Comparison of ENCODE assay signal across 7 mouse cellular contexts in genomic region chr15:100041267-100042047, GRCm38 (mm10). TPM values are rescaled to one million over a fixed set of nuclear protein-coding genes. Genes with fewer than 3 reads are reported as not detected.
A peak's percentile ranks its signal among the peaks of the same experiment; 100 is the strongest.
DNase-seq lines count a peak whose midpoint lies in the region; ATAC-seq and TF ChIP-seq lines count a peak whose summit lies in the region.

No protein-coding gene starts in this region.

- intact Hi-C loops in gastrocnemius, postnatal 36 days (cut with DNase I): no loop called here

- no peaks in the 10 kb centered on the region for H3K36me3 ChIP-seq in embryonic facial prominence, embryonic 13.5 days
- H3K36me3 ChIP-seq in intestine, embryonic 16.5 days (ENCODE audit: control insufficient read depth, insufficient read depth, low read length): no peaks in the 10 kb centered on the region
- no peaks in the 10 kb centered on the region for H3K36me3 ChIP-seq in myocyte (ENCODE audit: control insufficient read depth, insufficient read depth)

- no peak overlapping the region for H3ac ChIP-seq in myocyte (ENCODE audit: control insufficient read depth, insufficient read length)

- peak overlapping the region; percentile 93; the same call in 1 of the 2 replicates for H3K4me3 ChIP-seq in embryonic facial prominence, embryonic 13.5 days
- no peak overlapping the region for H3K4me3 ChIP-seq in intestine, embryonic 16.5 days (ENCODE audit: low read length)
- H3K4me3 ChIP-seq in myocyte: no peak overlapping the region

- H3K4me1 ChIP-seq in embryonic facial prominence, embryonic 13.5 days: peaks cover 37% of the 10 kb centered on the region
- H3K4me1 ChIP-seq in intestine, embryonic 16.5 days (ENCODE audit: control insufficient read depth, insufficient read depth, low read length): peaks cover 28% of the 10 kb centered on the region

- no peak for ATAC-seq in embryonic facial prominence, embryonic 13.5 days (ENCODE audit: insufficient number of reproducible peaks, insufficient read depth, low FRiP score, low TSS enrichment, low read depth)
- ATAC-seq in intestine, embryonic 16.5 days: 0 out of 2 replicates have a peak, but pooled peaks have one; percentile 5

- 0 out of 2 replicates have a peak, but pooled peaks cover 3% of the 10 kb centered on the region for H3K27me3 ChIP-seq in embryonic facial prominence, embryonic 13.5 days
- no peaks in the 10 kb centered on the region for H3K27me3 ChIP-seq in intestine, embryonic 16.5 days (replicated peaks; ENCODE audit: control insufficient read depth, insufficient read depth, low read length)
- no peaks in the 10 kb centered on the region for H3K27me3 ChIP-seq in myocyte (ENCODE audit: control insufficient read depth, insufficient read depth, insufficient read length)

- H3K9ac ChIP-seq in embryonic facial prominence, embryonic 13.5 days: peak overlapping the region; percentile 36; the same call in 1 of the 2 replicates
- peak overlapping the region; percentile 35; the same call in 1 of the 2 replicates for H3K9ac ChIP-seq in intestine, embryonic 16.5 days (ENCODE audit: low read depth, low read length)

- no peak for TF ChIP-seq POLR2A in myocyte (IDR thresholded peaks at IDR 0.05; ENCODE audit: insufficient read length, low read depth)

- H3K4me2 ChIP-seq in embryonic facial prominence, embryonic 13.5 days: peak overlapping the region; percentile 86
- H3K4me2 ChIP-seq in intestine, embryonic 16.5 days (ENCODE audit: low read depth, low read length): peak overlapping the region; percentile 30
- H3K4me2 ChIP-seq in myocyte (ENCODE audit: low read depth): no peak overlapping the region

- peak overlapping the region; percentile 28; the same call in 1 of the 2 replicates for H3K27ac ChIP-seq in embryonic facial prominence, embryonic 13.5 days
- H3K27ac ChIP-seq in intestine, embryonic 16.5 days (ENCODE audit: low read length): peak overlapping the region; percentile 42; the same call in 1 of the 2 replicates

- H3K79me2 ChIP-seq in myocyte (ENCODE audit: control insufficient read depth, insufficient read depth): peaks cover 31% of the 10 kb centered on the region

- no peaks in the 10 kb centered on the region for H3K9me3 ChIP-seq in embryonic facial prominence, embryonic 13.5 days
- no peaks in the 10 kb centered on the region for H3K9me3 ChIP-seq in intestine, embryonic 16.5 days (ENCODE audit: control insufficient read depth, low read length)

- peak; percentile 73 for DNase-seq in 416B (ENCODE audit: low read depth)
- peak; percentile 82 for DNase-seq in CD4-positive helper T cell, adult 2 months (ENCODE audit: low read depth, low spot score)
- DNase-seq in thymus, postnatal 4 days: no peak
- no peak for DNase-seq in gastrocnemius, postnatal 36 days

- 49% methylated on average over 10 of the region's 10 CpGs for WGBS in embryonic facial prominence, embryonic 13.5 days
- 31% methylated on average over 10 of the region's 10 CpGs for WGBS in intestine, embryonic 16.5 days

TF ChIP-seq in myocyte, 11 proteins besides CTCF, POLR2A, EP300 and RAD21:
- TF ChIP-seq CEBPB (IDR thresholded peaks at IDR 0.05; ENCODE audit: insufficient read depth, poor library complexity, severe bottlenecking) (0 out of 2 replicates have a peak, but pooled peaks have one; percentile 40), MYOD1 (IDR thresholded peaks at IDR 0.05; ENCODE audit: control insufficient read depth in 1 of 3, insufficient read length in 2 of 3, low read depth in 2 of 3) (no peak)

RNA-seq across cellular contexts. Expression of gene Dip2b, which starts 3.0 kb away (rescaled TPM):
- polyA plus RNA-seq in embryonic facial prominence, embryonic 13.5 days (2015; fragmentation: Nextera tagmentation; extraction: Ambion mirVana): 13.0 and 13.1 TPM in 2 replicates
- 5.6 and 6.3 TPM in 2 replicates for polyA plus RNA-seq in intestine, embryonic 16.5 days (2015; fragmentation: Nextera tagmentation; extraction: Ambion mirVana)
- 7.3 TPM for polyA plus RNA-seq in myocyte (2012; fragmentation: generic; extraction: Trizol)
- total RNA-seq in gastrocnemius, postnatal 36 days (2021): 1 to 10 TPM; 6.2 to 7.3 TPM

Comparison
In these comparisons a context has a peak if more than half of its experiments do, and no peak if none do; other contexts are left out.
1. DNase-seq: peak in 416B (single experiment) and CD4-positive helper T cell, adult 2 months (single experiment); none in thymus, postnatal 4 days (single experiment) and gastrocnemius, postnatal 36 days (0 of 2).